Mouse (Mus musculus) CH12.LX (cell line): ENCODE data around the gene Ntn1.

Source experiments
- CHD2 ChIP-seq: IDR thresholded peaks from 2 replicates; pipeline ENCODE4 v1.6.1; 2011; ENCODE audit warnings: low read length, improper control_type of control experiment
- CTCF ChIP-seq, 2 experiments: IDR thresholded peaks in 1 of 2; conservative IDR thresholded peaks in 1 of 2; 2 replicates each; pipeline ENCODE4 v1.5.1; 2011 to 2012; ENCODE audit warnings: low read depth in 2 of 2, low read length in 2 of 2, improper control_type of control experiment in 1 of 2, inconsistent platforms in 1 of 2, mild to moderate bottlenecking in 1 of 2, moderate library complexity in 1 of 2
- MEF2A ChIP-seq: IDR thresholded peaks from 2 replicates; pipeline ENCODE4 v1.6.1; 2014; ENCODE audit warnings: low read depth, mild to moderate bottlenecking, inconsistent platforms, low read length, improper control_type of control experiment, borderline replicate concordance
- MXI1 ChIP-seq: IDR thresholded peaks from 2 replicates; pipeline ENCODE4 v1.6.1; 2011; ENCODE audit warnings: mild to moderate bottlenecking, low read depth, low read length, improper control_type of control experiment
- MYC ChIP-seq: IDR thresholded peaks from 2 replicates; pipeline ENCODE4 v1.6.1; 2011; ENCODE audit warnings: low read depth, mild to moderate bottlenecking, improper control_type of control experiment, low read length
- POLR2A ChIP-seq: IDR thresholded peaks from 2 replicates; pipeline ENCODE4 v1.6.1; 2011; ENCODE audit warnings: low read depth, mild to moderate bottlenecking, improper control_type of control experiment, low read length
- SMC3 ChIP-seq: IDR thresholded peaks from 2 replicates; pipeline ENCODE4 v1.6.1; 2011; ENCODE audit warnings: low read depth, low read length, improper control_type of control experiment

DNA sequence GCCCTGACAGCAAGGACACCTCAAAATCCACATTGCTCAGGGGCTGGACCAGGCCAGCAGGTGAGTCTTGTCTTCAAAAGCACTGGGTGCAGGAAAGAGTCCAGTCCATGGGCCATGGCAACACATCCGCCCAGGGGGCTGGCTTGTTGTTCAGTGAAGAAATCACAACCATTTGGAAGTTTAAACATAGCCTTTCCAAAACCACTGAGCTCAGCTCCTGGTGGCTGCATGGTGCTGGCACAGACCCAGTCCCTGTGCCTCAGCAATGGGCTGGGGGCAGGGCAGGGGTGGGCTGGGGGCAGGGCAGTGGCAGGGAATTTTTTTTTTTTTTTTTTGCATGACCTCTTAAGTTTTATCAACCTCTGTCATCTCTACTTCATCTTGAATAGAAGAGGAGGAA is 192.0 kb downstream of the Ntn1 start:
- TF ChIP-seq SMC3 (no peak), MEF2A (no peak), MYC (no peak), CHD2 (no peak), POLR2A (no peak), CTCF (conservative IDR thresholded peaks at IDR 0.05 in 1 of 2, IDR thresholded peaks at IDR 0.05 in 1 of 2; ENCODE audit: low read depth in 2 of 2, low read length in 2 of 2) (no peak), MXI1 (no peak)
